Mouse (Mus musculus) megakaryocyte, embryonic 14.5 days (primary cell): ENCODE measurements around the gene Elavl2.

ENCODE experiments used
- FLI1 ChIP-seq: IDR thresholded peaks from 2 replicates; pipeline ENCODE4 v1.6.1; 2012; ENCODE audit warnings: low read length, inconsistent platforms, mixed read lengths
- GATA1 ChIP-seq: IDR thresholded peaks from 3 replicates; pipeline ENCODE4 v1.6.1; 2012; ENCODE audit warnings: mixed read lengths, low read length, inconsistent platforms, borderline replicate concordance

DNA sequence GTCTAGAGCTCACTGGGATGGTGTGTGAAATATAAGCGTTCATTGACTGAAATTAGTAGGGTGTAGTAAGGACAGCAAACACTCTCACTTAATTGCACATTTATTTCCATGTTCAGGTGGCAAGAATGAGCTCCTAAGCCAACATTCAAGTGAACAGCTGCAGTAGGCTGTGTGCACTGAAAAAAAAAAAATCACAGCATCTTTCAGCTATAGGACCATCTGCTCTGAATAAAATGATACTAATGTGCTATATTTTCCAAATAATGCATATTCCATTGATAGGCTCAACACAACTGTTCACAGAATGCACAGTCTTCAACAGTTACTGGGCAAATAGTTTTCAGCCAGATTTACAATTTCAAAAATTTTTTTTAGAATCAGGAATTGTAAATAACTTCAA lies 89.8 kb downstream of the Elavl2 start:
- TF ChIP-seq FLI1 = no peak
- no peak for TF ChIP-seq GATA1
